Mouse (Mus musculus) forebrain, embryonic 11.5 days (tissue): ENCODE measurements at regions not wholly inside any gene's neighbourhood (a gene's known extent, or its start where the extent isn't known, plus 50 kb on each side); places are given as distances from the start of the nearest gene placed in this dataset.

Experiments
- ATAC-seq: fragments of 200-750 bp; cut with Nextera tagmentation; replicated peaks from 2 replicates; pipeline ENCODE4 v1.8.0; 2017; ENCODE audit warnings: moderate TSS enrichment; ENCODE audit not compliant: low FRiP score
- DNase-seq: peaks from one replicate; pipeline ENCODE4 v3.0.0-alpha.2; 2017; ENCODE audit warnings: low spot score
- H3K27ac ChIP-seq: fragments of 300-500 bp; sonication (generic); 2 replicates; pipeline ENCODE4 v1.5.1; 2014; ENCODE audit warnings: low read depth, low read length
- H3K27me3 ChIP-seq: fragments of 300-500 bp; sonication (generic); 2 replicates; pipeline ENCODE4 v1.6.1; 2014; ENCODE audit warnings: mild to moderate bottlenecking, low read length, mixed read lengths; ENCODE audit not compliant: control insufficient read depth, insufficient read depth
- H3K36me3 ChIP-seq: fragments of 300-500 bp; sonication (generic); 2 replicates; pipeline ENCODE4 v1.6.1; 2014; ENCODE audit warnings: mild to moderate bottlenecking, low read length, moderate library complexity, mixed read lengths; ENCODE audit not compliant: control insufficient read depth, insufficient read depth
- H3K4me1 ChIP-seq: fragments of 300-500 bp; sonication (generic); replicated peaks from 2 replicates; pipeline ENCODE4 v1.6.1; 2014; ENCODE audit warnings: low read length, mixed read lengths; ENCODE audit not compliant: control insufficient read depth, insufficient read depth
- H3K4me2 ChIP-seq: fragments of 300-500 bp; sonication (generic); 2 replicates; pipeline ENCODE4 v1.6.1; 2014; ENCODE audit warnings: low read depth, mild to moderate bottlenecking, low read length, moderate library complexity, mixed read lengths; ENCODE audit not compliant: severe bottlenecking
- H3K4me3 ChIP-seq: fragments of 300-500 bp; sonication (generic); 2 replicates; pipeline ENCODE4 v1.5.1; 2014; ENCODE audit warnings: low read depth, low read length
- H3K9ac ChIP-seq: fragments of 300-500 bp; sonication (generic); 2 replicates; pipeline ENCODE4 v1.6.1; 2014; ENCODE audit warnings: low read length
- H3K9me3 ChIP-seq: fragments of 300-500 bp; sonication (generic); 2 replicates; pipeline ENCODE4 v1.6.1; 2016; ENCODE audit warnings: low read length, mixed read lengths; ENCODE audit not compliant: control insufficient read depth
- WGBS: fragments of 180-500 bp; shearing (Covaris S2); extraction: QIAGEN DNeasy Blood & Tissue Kit; methylation state at CpG from one replicate; pipeline ENCODE4 v1.1.7; 2014; 5-methylcytosine and 5-hydroxymethylcytosine counted together

DNA sequence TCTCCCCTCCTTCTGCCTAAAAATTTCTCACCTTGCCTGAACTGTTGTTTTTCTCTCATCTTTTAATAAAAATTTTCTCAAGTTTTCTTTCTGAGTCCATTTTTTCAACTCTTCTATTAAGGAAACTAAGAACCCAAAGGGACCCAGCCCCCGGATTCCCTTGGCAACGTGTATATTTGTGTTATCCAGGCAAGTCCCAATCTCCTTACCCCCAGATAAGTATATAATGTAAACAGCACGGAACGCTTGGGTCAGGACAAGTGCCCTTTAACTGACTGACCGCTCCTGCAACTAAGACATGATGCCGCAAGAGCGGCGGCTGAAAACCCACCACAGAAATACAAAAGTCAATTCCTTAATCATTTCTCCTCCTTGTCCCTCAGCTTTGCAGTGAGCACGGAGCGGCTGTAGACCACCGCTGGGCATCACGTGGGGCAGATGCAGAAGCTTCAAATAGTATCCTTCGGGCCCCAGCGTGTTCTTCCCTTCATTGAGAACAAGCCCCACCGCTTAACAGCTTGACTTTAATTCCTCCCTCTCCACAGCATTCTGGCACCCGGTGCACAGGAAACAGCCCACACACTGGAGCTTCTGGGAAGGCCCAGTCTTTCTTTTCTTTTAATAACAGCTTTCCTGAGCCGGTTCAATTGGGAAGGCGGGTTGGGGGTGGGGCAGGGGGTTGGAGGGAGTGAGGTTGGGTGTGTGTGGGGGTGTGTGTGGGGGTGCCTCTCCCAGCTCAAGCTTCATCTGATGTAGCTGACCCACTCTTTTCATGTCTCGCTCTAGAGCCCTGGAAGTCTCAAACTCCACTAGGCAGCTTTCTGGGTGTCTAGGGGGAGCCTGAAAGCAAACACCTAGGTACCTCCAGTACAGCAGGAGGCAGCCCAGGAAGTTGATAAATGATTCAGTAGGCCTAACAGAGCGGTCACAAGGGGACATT lies 234.9 kb downstream of the Csl start:
- H3K4me2 ChIP-seq = peak overlapping the region; percentile 15; the same call in 1 of the 2 replicates
- no peaks in the 10 kb centered on the region for H3K36me3 ChIP-seq
- H3K27me3 ChIP-seq = no peaks in the 10 kb centered on the region
- no peaks in the 10 kb centered on the region for H3K9me3 ChIP-seq
- H3K4me3 ChIP-seq = no peak overlapping the region
- no peak overlapping the region for H3K9ac ChIP-seq
- peak; percentile 51 for ATAC-seq
- H3K4me1 ChIP-seq = peaks cover 7% of the 10 kb centered on the region; the same call in 1 of the 2 replicates
- 32% methylated on average over 20 of the region's 20 CpGs for WGBS
- H3K27ac ChIP-seq = no peak overlapping the region; the same call in 1 of the 2 replicates
- DNase-seq = peak; percentile 56

DNA sequence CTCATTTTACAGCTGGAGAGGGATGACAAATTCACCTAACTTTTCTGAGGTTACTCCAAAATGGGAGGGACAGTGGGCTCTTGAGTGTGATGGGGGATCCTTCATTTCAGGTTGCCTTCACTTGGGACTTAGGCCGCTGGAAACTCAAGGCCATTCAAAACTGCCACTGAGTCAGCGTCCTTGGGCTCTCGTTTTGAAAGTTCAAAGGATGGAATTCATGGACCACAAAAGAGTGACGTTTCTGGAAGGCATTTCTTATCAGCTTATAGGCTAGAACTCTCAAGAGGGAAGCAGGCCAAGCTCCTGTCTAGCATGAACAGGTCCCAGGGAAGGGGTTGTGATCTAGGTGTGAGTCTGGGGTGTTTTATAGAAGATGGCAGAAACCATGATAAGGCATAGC lies 233.3 kb downstream of the Csl start:
- ATAC-seq = no peak

DNA sequence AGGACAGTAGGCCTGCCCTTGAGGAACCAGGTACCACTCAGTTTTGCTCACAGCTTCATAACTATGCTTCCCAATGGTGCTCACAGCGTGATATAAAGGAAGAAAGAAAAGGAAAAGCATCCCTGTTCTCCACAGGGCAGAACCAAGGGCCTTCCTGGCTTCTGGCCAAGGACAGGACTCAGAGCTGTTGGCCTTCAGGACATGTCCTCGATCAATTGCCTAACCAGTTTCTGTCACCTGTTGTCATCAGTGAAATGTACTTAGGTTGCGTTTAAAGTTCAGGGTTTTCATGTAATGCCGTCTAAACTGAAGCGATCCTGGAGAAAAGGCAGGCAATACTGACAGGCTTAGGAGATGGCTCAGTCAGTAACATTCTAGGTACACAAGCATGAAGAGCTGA lies 232.9 kb downstream of the Csl start:
- Histone ChIP-seq H3K27ac (no peak overlapping the region), H3K36me3 (no peaks in the 10 kb centered on the region), H3K9me3 (no peaks in the 10 kb centered on the region), H3K27me3 (no peaks in the 10 kb centered on the region), H3K4me1 (peaks cover 4% of the 10 kb centered on the region; the same call in 1 of the 2 replicates), H3K4me3 (no peak overlapping the region), H3K9ac (no peak overlapping the region), H3K4me2 (no peak overlapping the region)
- WGBS = 91% methylated on average over 5 of the region's 5 CpGs
- DNase-seq = no peak
- no peak for ATAC-seq

More for the DNA sequence above, 233.3 kb downstream of the Csl start:
- no peak overlapping the region for H3K27ac ChIP-seq
- WGBS = 91% methylated on average over 4 of the region's 4 CpGs
- peaks cover 4% of the 10 kb centered on the region; the same call in 1 of the 2 replicates for H3K4me1 ChIP-seq
- no peaks in the 10 kb centered on the region for H3K27me3 ChIP-seq
- H3K36me3 ChIP-seq = no peaks in the 10 kb centered on the region
- no peak overlapping the region for H3K4me3 ChIP-seq
- H3K4me2 ChIP-seq = no peak overlapping the region
- DNase-seq = no peak
- H3K9me3 ChIP-seq = no peaks in the 10 kb centered on the region
- H3K9ac ChIP-seq = no peak overlapping the region

DNA sequence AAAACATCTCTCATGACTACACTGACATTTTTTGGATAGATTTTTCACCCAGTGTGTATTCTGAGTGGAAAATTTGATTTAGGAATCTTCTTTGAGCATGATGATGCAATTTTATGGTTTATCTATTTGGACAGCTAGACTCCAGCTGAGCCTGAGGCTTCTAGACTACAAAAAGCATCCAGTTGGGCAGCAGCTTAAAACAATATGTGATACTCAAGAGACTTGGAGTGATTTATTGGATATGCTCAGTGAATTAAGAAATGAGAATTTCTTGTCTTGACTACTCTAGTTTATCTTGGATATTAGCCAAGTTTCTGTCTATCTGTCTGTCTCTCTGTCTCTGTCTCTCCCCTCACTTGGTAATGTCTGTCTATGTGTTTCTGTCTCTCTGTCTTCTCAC lies 228.4 kb downstream of the Csl start:
- H3K27me3 ChIP-seq = no peaks in the 10 kb centered on the region
- H3K27ac ChIP-seq = no peak overlapping the region
- H3K4me2 ChIP-seq = no peak overlapping the region
- no peaks in the 10 kb centered on the region for H3K9me3 ChIP-seq
- no peak overlapping the region for H3K9ac ChIP-seq
- ATAC-seq = no peak
- no peaks in the 10 kb centered on the region for H3K36me3 ChIP-seq
- H3K4me3 ChIP-seq = no peak overlapping the region
- H3K4me1 ChIP-seq = peaks cover 5% of the 10 kb centered on the region; the same call in 1 of the 2 replicates
- no peak for DNase-seq

DNA sequence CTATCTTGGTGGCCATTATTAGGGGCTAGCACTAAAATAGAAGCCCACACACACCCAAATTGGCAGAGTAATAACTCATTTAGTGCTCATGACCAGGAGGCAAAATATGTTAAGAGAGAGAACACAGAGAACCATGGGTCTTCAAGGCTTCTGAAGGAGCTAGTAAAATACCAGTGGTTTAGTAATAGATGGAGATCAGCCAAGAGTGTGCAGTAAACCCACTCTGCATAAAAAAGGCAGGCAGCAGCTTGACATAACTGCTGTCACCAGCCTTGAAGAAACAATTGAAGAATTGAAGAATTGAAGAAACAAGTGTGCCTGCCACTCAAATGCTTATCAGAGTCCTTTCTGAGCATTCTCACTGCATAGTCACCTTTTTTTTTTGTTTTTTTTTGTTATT lies 227.9 kb downstream of the Csl start:
- DNase-seq = no peak
- ATAC-seq = no peak

DNA sequence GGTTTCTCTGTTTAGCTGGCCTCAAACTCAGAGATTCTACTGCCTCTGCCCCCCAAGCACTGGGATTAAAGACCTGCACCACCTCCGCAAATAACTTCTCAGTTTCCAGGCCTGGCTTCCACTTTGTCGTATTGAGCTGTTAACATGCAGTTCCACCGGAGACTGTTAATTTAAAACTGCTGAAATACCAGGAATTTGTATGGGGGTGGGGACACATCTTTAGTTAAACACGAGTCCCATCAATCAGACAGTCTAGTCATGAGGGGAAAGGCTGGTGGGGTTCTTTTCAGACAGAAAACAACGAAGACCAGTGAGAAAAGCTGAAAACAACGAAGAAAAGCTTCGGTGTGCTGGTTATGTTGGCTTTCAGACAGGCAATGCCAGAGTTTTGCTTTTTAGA lies 227.5 kb downstream of the Csl start:
- peak overlapping the region; percentile 25; the same call in 1 of the 2 replicates for H3K27ac ChIP-seq
- H3K27me3 ChIP-seq = no peaks in the 10 kb centered on the region
- ATAC-seq (0 out of 2 replicates have a peak, but pooled peaks have one; percentile 39), DNase-seq (no peak)
- 47% methylated on average over 7 of the region's 7 CpGs for WGBS
- no peak overlapping the region for H3K4me3 ChIP-seq
- no peaks in the 10 kb centered on the region for H3K9me3 ChIP-seq
- H3K4me2 ChIP-seq = no peak overlapping the region
- no peak overlapping the region for H3K9ac ChIP-seq
- H3K4me1 ChIP-seq = peaks cover 5% of the 10 kb centered on the region; the same call in 1 of the 2 replicates
- no peaks in the 10 kb centered on the region for H3K36me3 ChIP-seq

More for the DNA sequence above, 227.9 kb downstream of the Csl start:
- peaks cover 5% of the 10 kb centered on the region; the same call in 1 of the 2 replicates for H3K4me1 ChIP-seq
- H3K4me2 ChIP-seq = no peak overlapping the region
- no peaks in the 10 kb centered on the region for H3K27me3 ChIP-seq
- H3K9ac ChIP-seq = no peak overlapping the region
- no peak overlapping the region for H3K4me3 ChIP-seq
- H3K9me3 ChIP-seq = no peaks in the 10 kb centered on the region
- H3K36me3 ChIP-seq = no peaks in the 10 kb centered on the region
- no peak overlapping the region for H3K27ac ChIP-seq

DNA sequence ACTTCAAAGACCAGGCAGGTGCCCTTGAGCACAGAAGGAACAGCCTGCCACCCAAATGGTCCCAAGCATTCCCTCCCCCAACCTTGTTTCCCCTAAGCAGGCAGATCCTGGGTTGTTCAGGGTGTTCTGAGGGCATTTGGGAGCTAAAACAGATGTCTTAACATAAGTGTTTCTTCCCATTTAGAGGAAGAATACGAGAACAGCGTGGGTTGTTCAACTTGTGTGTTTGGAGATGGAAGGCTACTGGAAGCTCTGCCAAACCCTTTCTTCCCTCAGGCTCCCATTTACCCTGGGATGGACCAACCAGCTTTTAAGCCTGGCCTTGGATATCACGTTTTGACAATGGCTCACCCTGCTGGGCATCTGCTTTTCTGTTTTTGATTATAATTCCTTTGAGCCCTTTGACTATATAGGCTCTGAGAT lies 226.8 kb downstream of the Csl start:
- 60% methylated on average over 3 of the region's 3 CpGs for WGBS
- 0 out of 2 replicates have a peak overlapping the region, but pooled peaks have one; percentile 31 for H3K27ac ChIP-seq
- no peak for ATAC-seq

DNA sequence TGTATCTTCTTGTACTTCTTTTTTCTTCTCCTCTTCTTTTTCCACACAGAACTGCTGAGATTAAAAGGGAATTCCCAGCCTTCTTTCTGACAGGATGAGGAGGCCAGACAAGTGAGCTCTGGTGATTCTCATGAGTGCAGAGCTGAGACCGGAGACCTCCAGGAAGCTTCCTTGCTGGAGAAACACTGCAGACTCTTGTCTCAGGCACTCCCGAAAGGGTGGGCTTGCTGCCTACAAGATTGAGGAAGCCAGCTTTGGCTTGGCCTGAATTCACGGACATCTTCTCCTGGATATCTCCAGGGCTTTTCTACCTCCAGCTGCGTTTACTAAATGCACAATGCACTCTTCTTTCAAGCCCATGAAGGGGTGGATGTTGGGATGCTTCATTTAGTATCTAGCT lies 226.0 kb downstream of the Csl start:
- DNase-seq (no peak), ATAC-seq (no peak)
- Histone ChIP-seq H3K36me3 (no peaks in the 10 kb centered on the region), H3K9ac (no peak overlapping the region), H3K4me3 (no peak overlapping the region), H3K9me3 (no peaks in the 10 kb centered on the region), H3K4me2 (no peak overlapping the region), H3K4me1 (peaks cover 5% of the 10 kb centered on the region; the same call in 1 of the 2 replicates), H3K27ac (no peak overlapping the region), H3K27me3 (no peaks in the 10 kb centered on the region)
- 83% methylated on average over 4 of the region's 4 CpGs for WGBS

More for the DNA sequence above, 226.8 kb downstream of the Csl start:
- H3K4me3 ChIP-seq = no peak overlapping the region
- peaks cover 5% of the 10 kb centered on the region; the same call in 1 of the 2 replicates for H3K4me1 ChIP-seq
- H3K9me3 ChIP-seq = no peaks in the 10 kb centered on the region
- H3K36me3 ChIP-seq = no peaks in the 10 kb centered on the region
- no peak overlapping the region for H3K4me2 ChIP-seq
- H3K9ac ChIP-seq = no peak overlapping the region
- no peak for DNase-seq
- no peaks in the 10 kb centered on the region for H3K27me3 ChIP-seq
